Mouse (Mus musculus) C2C12 (cell line): ENCODE results near the gene Ifnar1.

Experiments used
- CTCF ChIP-seq: IDR thresholded peaks from one replicate; pipeline ENCODE4 v1.5.1; 2011; ENCODE audit not compliant: control insufficient read depth, insufficient read depth, insufficient read length
- USF1 ChIP-seq: IDR thresholded peaks from one replicate; pipeline ENCODE4 v1.6.1; 2011; ENCODE audit warnings: low read depth, mild to moderate bottlenecking, control low read depth, moderate library complexity

DNA sequence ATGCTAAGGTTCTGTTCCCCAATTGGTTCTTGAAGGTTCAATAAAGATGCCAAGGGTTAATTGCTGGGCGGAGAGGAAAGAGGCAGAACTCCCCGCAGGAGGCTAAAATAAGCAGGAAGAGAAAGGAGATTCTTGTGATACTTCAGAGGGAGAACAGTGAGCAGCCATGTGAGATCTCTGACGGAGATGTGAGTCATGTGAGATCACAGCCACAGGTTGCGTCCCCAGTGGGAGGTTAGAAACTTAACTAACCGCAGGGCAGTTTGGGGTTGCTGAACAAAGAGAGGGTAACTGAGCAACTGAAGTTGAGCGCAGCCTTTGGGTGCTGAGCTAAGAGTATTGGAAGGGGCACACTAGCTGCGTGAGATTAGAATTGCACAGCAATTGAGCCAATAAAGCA lies 9.3 kb upstream of the Ifnar1 start:
- TF ChIP-seq CTCF (no peak), USF1 (peak; percentile 22)
